20 mouse cellular contexts compared by ENCODE assay signal in genomic region chr1:66804710-66805109, GRCm38 (mm10).
"Had no signal": no experiment of that assay in that cellular context is flagged by ENCODE, and none has a peak within 500 bp of the region (broad histone marks: within the 10 kb centered on the region; RNA-seq: fewer than 3 reads in every experiment).

No protein-coding gene starts in this region.

- ATAC-seq: midbrain, embryonic 16.5 days had no signal

- H3K4me3 ChIP-seq: megakaryocyte, embryonic 14.5 days; midbrain, embryonic 12.5 days; myocyte; neural tube, embryonic 13.5 days; neural tube, embryonic 15.5 days had no signal

- H3K4me1 ChIP-seq: megakaryocyte, embryonic 14.5 days; midbrain, embryonic 12.5 days; neural tube, embryonic 13.5 days; neural tube, embryonic 15.5 days had no signal

- H3K27ac ChIP-seq: liver, embryonic 14.5 days; midbrain, embryonic 12.5 days; neural tube, embryonic 13.5 days; neural tube, embryonic 15.5 days had no signal

- H3K4me2 ChIP-seq: lung, embryonic 14.5 days; midbrain, embryonic 12.5 days; neural tube, embryonic 13.5 days; neural tube, embryonic 15.5 days had no signal

- H3K9ac ChIP-seq: liver, embryonic 14.5 days; lung, embryonic 14.5 days; midbrain, embryonic 12.5 days; neural tube, embryonic 13.5 days; neural tube, embryonic 15.5 days had no signal

- H3K9me3 ChIP-seq: midbrain, embryonic 12.5 days; neural tube, embryonic 13.5 days; neural tube, embryonic 15.5 days had no signal

- H3K27me3 ChIP-seq: megakaryocyte, embryonic 14.5 days; midbrain, embryonic 12.5 days; neural tube, embryonic 13.5 days; neural tube, embryonic 15.5 days had no signal

- DNase-seq: lung, adult 18-20 months; lung, embryonic 14.5 days; lung, postnatal 10 days; lung, postnatal 4 days; midbrain, embryonic 14.5 days; retina, postnatal 1 day; right cerebral cortex, adult 18-20 months; right cerebral cortex, postnatal 25 days; right cerebral cortex, postnatal 4 days; spleen, adult 18-20 months; thymus, adult 18-20 months; thymus, postnatal 14 days; thymus, postnatal 36 days had no signal
